Mouse (Mus musculus): ENCODE results near the gene Hist1h2ak. TPM values are rescaled to one million over a fixed set of nuclear protein-coding genes. Genes with fewer than 3 reads are reported as not detected.
"Not testable (repeated sequence)": the region's sequence is repeated elsewhere in the genome, so short reads cannot be mapped to it uniquely, and the experiment has no call there.

The Hist1h2ak gene
- polyA plus RNA-seq, 1 experiment from 2014 or later = 12.5 TPM

GRCm38 (mm10) chr13:21751827-21752226 is 1.8 kb downstream of the Hist1h2ak start:
- Histone ChIP-seq H3K9ac (ENCODE audit: low read length) (no peak overlapping the region; the same call in 1 of the 2 replicates), H3K4me3 (ENCODE audit: low read depth, low read length) (no peak overlapping the region), H3K27me3 (ENCODE audit: control insufficient read depth, insufficient read depth, low read length) (no peaks in the 10 kb centered on the region), H3K4me1 (replicated peaks; ENCODE audit: control insufficient read depth, insufficient read depth, low read length) (peaks cover 3% of the 10 kb centered on the region; the same call in 1 of the 2 replicates), H3K4me2 (ENCODE audit: low read depth, low read length, severe bottlenecking) (no peak overlapping the region), H3K36me3 (ENCODE audit: control insufficient read depth, insufficient read depth, low read length) (no peaks in the 10 kb centered on the region), H3K9me3 (ENCODE audit: control insufficient read depth, low read length) (no peaks in the 10 kb centered on the region), H3K27ac (ENCODE audit: low read depth, low read length) (peak overlapping the region; percentile 93)
- 76% methylated on average over 3 of the region's 3 CpGs for WGBS
- DNase-seq (ENCODE audit: low spot score) (no peak), ATAC-seq (replicated peaks; ENCODE audit: low FRiP score) (no peak)

- peaks cover 3% of the 10 kb centered on the region; the same call in 1 of the 2 replicates for H3K4me1 ChIP-seq (replicated peaks; ENCODE audit: control insufficient read depth, insufficient read depth, low read length)
- H3K4me2 ChIP-seq (ENCODE audit: low read depth, low read length, severe bottlenecking) = no peak overlapping the region
- ATAC-seq (replicated peaks; ENCODE audit: low FRiP score) = no peak
These were observed 2.2 kb downstream of the Hist1h2ak start for GRCm38 (mm10) chr13:21751417-21751816.

DNA sequence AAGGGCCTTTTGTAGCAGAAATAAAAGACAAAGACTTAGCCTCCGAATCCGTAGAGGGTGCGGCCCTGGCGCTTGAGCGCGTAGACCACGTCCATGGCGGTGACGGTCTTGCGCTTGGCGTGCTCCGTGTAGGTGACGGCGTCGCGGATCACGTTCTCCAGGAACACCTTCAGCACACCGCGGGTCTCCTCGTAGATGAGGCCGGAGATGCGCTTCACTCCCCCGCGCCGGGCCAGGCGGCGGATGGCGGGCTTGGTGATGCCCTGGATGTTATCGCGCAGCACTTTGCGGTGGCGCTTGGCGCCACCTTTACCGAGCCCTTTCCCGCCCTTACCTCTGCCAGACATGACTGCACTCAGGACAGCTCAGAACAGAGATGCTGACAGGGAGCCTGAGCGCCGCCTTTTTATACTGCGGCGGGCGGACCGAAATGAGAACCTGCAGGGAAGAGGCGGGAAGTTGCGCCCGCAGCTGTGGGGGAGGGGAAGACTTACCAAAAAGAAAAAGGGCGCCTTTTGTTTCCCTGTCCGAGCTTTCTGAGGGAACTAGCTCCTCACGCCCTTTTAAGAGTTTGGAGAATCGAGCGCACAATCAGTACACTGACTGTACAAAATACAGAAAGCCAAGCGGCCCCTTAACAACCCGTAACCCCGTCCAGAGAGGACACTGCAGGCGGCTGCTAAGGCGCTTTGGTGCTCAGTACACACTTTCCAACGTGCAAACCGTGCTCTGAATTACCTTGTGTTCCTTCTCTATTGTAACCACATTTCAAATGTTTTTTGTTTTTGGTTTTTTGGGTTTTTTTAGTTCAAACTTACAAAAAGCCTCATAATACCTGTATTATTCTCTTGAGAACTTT is 3.2 kb downstream of the Hist1h2ak start, which contains the start of gene Hist1h4k:
TSS of gene Hist1h4k (minus strand) at position 347 of the 859 bp plus-strand sequence.
- Histone ChIP-seq H3K4me2 (ENCODE audit: low read depth, low read length, severe bottlenecking) (peak within 1 kb of the TSS; percentile 88), H3K9ac (ENCODE audit: low read length) (peak within 1 kb of the TSS; percentile 68), H3K4me3 (ENCODE audit: low read depth, low read length) (peak within 1 kb of the TSS; percentile 55), H3K27ac (ENCODE audit: low read depth, low read length) (peak within 1 kb of the TSS; percentile 97)
- H3K36me3 ChIP-seq (ENCODE audit: control insufficient read depth, insufficient read depth, low read length); H3K9me3 ChIP-seq (ENCODE audit: control insufficient read depth, low read length); H3K4me1 ChIP-seq (replicated peaks; ENCODE audit: control insufficient read depth, insufficient read depth, low read length); H3K27me3 ChIP-seq (ENCODE audit: control insufficient read depth, insufficient read depth, low read length): not testable (repeated sequence)
- ATAC-seq (replicated peaks; ENCODE audit: low FRiP score) (peak; percentile 82), DNase-seq (ENCODE audit: low spot score) (peak; percentile 97)
- under 1% methylated on average over 42 of the region's 56 CpGs for WGBS

More at GRCm38 (mm10) chr13:21751417-21751816, 2.2 kb downstream of the Hist1h2ak start:
- no peak overlapping the region for H3K9ac ChIP-seq (ENCODE audit: low read length)
- no peak overlapping the region for H3K4me3 ChIP-seq (ENCODE audit: low read depth, low read length)
- no peaks in the 10 kb centered on the region for H3K9me3 ChIP-seq (ENCODE audit: control insufficient read depth, low read length)
- no peaks in the 10 kb centered on the region for H3K36me3 ChIP-seq (ENCODE audit: control insufficient read depth, insufficient read depth, low read length)
- no peaks in the 10 kb centered on the region for H3K27me3 ChIP-seq (ENCODE audit: control insufficient read depth, insufficient read depth, low read length)
- DNase-seq (ENCODE audit: low spot score) = no peak
- peak overlapping the region; percentile 93 for H3K27ac ChIP-seq (ENCODE audit: low read depth, low read length)

- no peaks in the 10 kb centered on the region for H3K9me3 ChIP-seq (ENCODE audit: control insufficient read depth, low read length)
- peak overlapping the region; percentile 55 for H3K4me3 ChIP-seq (ENCODE audit: low read depth, low read length)
- peak; percentile 69 for DNase-seq (ENCODE audit: low spot score)
- ATAC-seq (replicated peaks; ENCODE audit: low FRiP score) = peak; percentile 13; the same call in 1 of the 2 replicates
- H3K4me1 ChIP-seq (replicated peaks; ENCODE audit: control insufficient read depth, insufficient read depth, low read length) = peaks cover 3% of the 10 kb centered on the region; the same call in 1 of the 2 replicates
- H3K36me3 ChIP-seq (ENCODE audit: control insufficient read depth, insufficient read depth, low read length) = no peaks in the 10 kb centered on the region; the same call in 1 of the 2 replicates
- 6% methylated on average over 5 of the region's 5 CpGs for WGBS
- H3K4me2 ChIP-seq (ENCODE audit: low read depth, low read length, severe bottlenecking) = peak overlapping the region; percentile 88
- peak overlapping the region; percentile 68 for H3K9ac ChIP-seq (ENCODE audit: low read length)
- peak overlapping the region; percentile 97 for H3K27ac ChIP-seq (ENCODE audit: low read depth, low read length)
- H3K27me3 ChIP-seq (ENCODE audit: control insufficient read depth, insufficient read depth, low read length) = no peaks in the 10 kb centered on the region
These were observed 4.1 kb downstream of the Hist1h2ak start for GRCm38 (mm10) chr13:21749387-21750158.

GRCm38 (mm10) chr13:21745006-21745405 is 8.6 kb downstream of the Hist1h2ak start:
- DNase-seq (ENCODE audit: low spot score) (no peak), ATAC-seq (replicated peaks; ENCODE audit: low FRiP score) (no peak)
- no peaks in the 10 kb centered on the region; the same call in 1 of the 2 replicates for H3K36me3 ChIP-seq (ENCODE audit: control insufficient read depth, insufficient read depth, low read length)
- H3K4me2 ChIP-seq (ENCODE audit: low read depth, low read length, severe bottlenecking) = no peak overlapping the region
- 97% methylated on average over 1 of the region's 1 CpGs for WGBS
- H3K27ac ChIP-seq (ENCODE audit: low read depth, low read length) = no peak overlapping the region
- H3K9me3 ChIP-seq (ENCODE audit: control insufficient read depth, low read length) = no peaks in the 10 kb centered on the region
- no peaks in the 10 kb centered on the region for H3K4me1 ChIP-seq (replicated peaks; ENCODE audit: control insufficient read depth, insufficient read depth, low read length)
- H3K27me3 ChIP-seq (ENCODE audit: control insufficient read depth, insufficient read depth, low read length) = no peaks in the 10 kb centered on the region
- no peak overlapping the region for H3K4me3 ChIP-seq (ENCODE audit: low read depth, low read length)
- no peak overlapping the region for H3K9ac ChIP-seq (ENCODE audit: low read length)

- H3K27ac ChIP-seq (ENCODE audit: low read depth, low read length) = peak within 1 kb of the TSS; percentile 99
- not testable (repeated sequence) for H3K4me1 ChIP-seq (replicated peaks; ENCODE audit: control insufficient read depth, insufficient read depth, low read length); H3K9me3 ChIP-seq (ENCODE audit: control insufficient read depth, low read length); H3K27me3 ChIP-seq (ENCODE audit: control insufficient read depth, insufficient read depth, low read length); H3K36me3 ChIP-seq (ENCODE audit: control insufficient read depth, insufficient read depth, low read length)
- peak within 1 kb of the TSS; percentile 84 for H3K9ac ChIP-seq (ENCODE audit: low read length)
- WGBS = under 1% methylated on average over 42 of the region's 56 CpGs
- peak; percentile 93 for ATAC-seq (replicated peaks; ENCODE audit: low FRiP score)
- peak; percentile 98 for DNase-seq (ENCODE audit: low spot score)
- H3K4me3 ChIP-seq (ENCODE audit: low read depth, low read length) = peak within 1 kb of the TSS; percentile 52
- peak within 1 kb of the TSS; percentile 63 for H3K4me2 ChIP-seq (ENCODE audit: low read depth, low read length, severe bottlenecking)
These were observed 18.5 kb downstream of the Hist1h2ak start, which contains the start of gene Hist1h4j for GRCm38 (mm10) chr13:21734906-21735767. Hist1h4j (plus strand) TSS chr13:21735064.

DNA sequence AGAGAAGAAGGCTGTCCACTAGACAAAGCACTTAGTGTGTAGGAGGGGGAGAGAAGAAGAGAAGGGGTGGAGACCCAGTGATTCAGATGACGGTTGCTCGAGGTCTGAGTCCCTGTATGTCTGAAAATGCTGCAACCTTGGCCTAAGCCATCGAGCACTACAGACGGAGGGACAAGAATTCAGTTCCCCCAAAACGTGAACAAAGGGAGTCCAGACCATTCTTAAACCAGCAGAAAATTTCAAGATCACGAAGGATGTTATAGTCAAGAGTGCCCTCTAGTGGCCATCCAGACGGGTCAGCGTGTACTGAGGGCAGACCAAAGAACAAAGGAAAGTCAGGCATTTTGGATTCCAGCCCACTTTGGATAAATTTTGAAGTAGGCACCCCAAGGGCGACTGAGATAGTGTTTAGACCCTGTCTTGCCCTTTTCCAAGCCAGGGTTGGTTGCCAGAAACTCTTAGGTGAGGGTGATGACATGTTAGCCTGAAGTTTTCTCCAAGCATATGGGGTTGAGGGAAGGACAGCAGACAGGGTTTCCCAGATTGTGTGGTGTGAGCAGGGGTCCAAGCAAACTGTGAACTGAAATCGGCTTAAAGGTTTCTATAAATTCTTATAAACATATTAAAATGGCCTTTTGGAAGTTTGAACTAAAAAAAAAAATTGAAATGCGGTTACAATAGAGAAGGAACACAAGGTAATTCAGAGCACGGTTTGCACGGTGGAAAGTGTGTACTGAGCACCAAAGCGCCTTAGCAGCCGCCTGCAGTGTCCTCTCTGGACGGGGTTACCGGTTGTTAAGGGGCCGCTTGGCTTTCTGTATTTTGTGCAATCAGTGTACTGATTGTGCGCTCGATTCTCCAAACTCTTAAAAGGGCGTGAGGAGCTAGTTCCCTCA is 19.4 kb downstream of the Hist1h2ak start:
- under 1% methylated on average over 21 of the region's 21 CpGs for WGBS
- H3K36me3 ChIP-seq (ENCODE audit: control insufficient read depth, insufficient read depth, low read length) = no peaks in the 10 kb centered on the region
- peak overlapping the region; percentile 84 for H3K9ac ChIP-seq (ENCODE audit: low read length)
- peak; percentile 84 for DNase-seq (ENCODE audit: low spot score)
- ATAC-seq (replicated peaks; ENCODE audit: low FRiP score) = peak; percentile 84
- no peaks in the 10 kb centered on the region for H3K9me3 ChIP-seq (ENCODE audit: control insufficient read depth, low read length)
- H3K27me3 ChIP-seq (ENCODE audit: control insufficient read depth, insufficient read depth, low read length) = no peaks in the 10 kb centered on the region
- H3K27ac ChIP-seq (ENCODE audit: low read depth, low read length) = peak overlapping the region; percentile 99
- peaks cover 2% of the 10 kb centered on the region; the same call in 1 of the 2 replicates for H3K4me1 ChIP-seq (replicated peaks; ENCODE audit: control insufficient read depth, insufficient read depth, low read length)
- peak overlapping the region; percentile 52 for H3K4me3 ChIP-seq (ENCODE audit: low read depth, low read length)
- H3K4me2 ChIP-seq (ENCODE audit: low read depth, low read length, severe bottlenecking) = peak overlapping the region; percentile 63
